Mouse (Mus musculus): ENCODE results near the gene Rnaset2b. TPM values are rescaled to one million over a fixed set of nuclear protein-coding genes. Genes with fewer than 3 reads are reported as not detected.
"Not testable (repeated sequence)": the region's sequence is repeated elsewhere in the genome, so short reads cannot be mapped to it uniquely, and the experiment has no call there.

Gene Rnaset2b
- total RNA-seq (2014; fragmentation: Nextera tagmentation) (96.6 and 106 TPM in 2 replicates), total RNA-seq (2017) (105 and 150 TPM in 2 replicates), polyA plus RNA-seq (2012) (3.6 and 88.1 TPM in 2 replicates)

GRCm38 (mm10) chr17:6970334-6970733 lies at the start of gene Rnaset2b:
Gene Rnaset2b (plus strand): TSS chr17:6970634.
- ATAC-seq (ENCODE audit: extremely low read depth, insufficient number of reproducible peaks, low FRiP score, poor library complexity, severe bottlenecking); H3K9me3 ChIP-seq (replicated peaks); H3K4me1 ChIP-seq (ENCODE audit: insufficient read depth, low read depth, low read length); DNase-seq (ENCODE audit: low spot score); H3K27me3 ChIP-seq (ENCODE audit: insufficient read depth, low read length); H3K4me3 ChIP-seq (ENCODE audit: low read depth, low read length); H3K36me3 ChIP-seq (replicated peaks): not testable (repeated sequence)

GRCm38 (mm10) chr17:6931625-6932024 lies 38.8 kb upstream of the Rnaset2b start:
- not testable (repeated sequence) for ATAC-seq (ENCODE audit: extremely low read depth, insufficient number of reproducible peaks, low FRiP score, poor library complexity, severe bottlenecking); H3K36me3 ChIP-seq (replicated peaks)

GRCm38 (mm10) chr17:6942560-6942959 lies 27.9 kb upstream of the Rnaset2b start:
- not testable (repeated sequence) for H3K27me3 ChIP-seq (ENCODE audit: insufficient read depth, low read length); H3K36me3 ChIP-seq (replicated peaks); H3K9me3 ChIP-seq (replicated peaks); H3K4me3 ChIP-seq (ENCODE audit: low read depth, low read length); H3K4me1 ChIP-seq (ENCODE audit: insufficient read depth, low read depth, low read length); DNase-seq (ENCODE audit: low spot score); ATAC-seq (ENCODE audit: extremely low read depth, insufficient number of reproducible peaks, low FRiP score, poor library complexity, severe bottlenecking)

More at GRCm38 (mm10) chr17:6931625-6932024, 38.8 kb upstream of the Rnaset2b start:
- DNase-seq (ENCODE audit: low spot score); H3K27me3 ChIP-seq (ENCODE audit: insufficient read depth, low read length); H3K4me1 ChIP-seq (ENCODE audit: insufficient read depth, low read depth, low read length); H3K9me3 ChIP-seq (replicated peaks); H3K4me3 ChIP-seq (ENCODE audit: low read depth, low read length): not testable (repeated sequence)

DNA sequence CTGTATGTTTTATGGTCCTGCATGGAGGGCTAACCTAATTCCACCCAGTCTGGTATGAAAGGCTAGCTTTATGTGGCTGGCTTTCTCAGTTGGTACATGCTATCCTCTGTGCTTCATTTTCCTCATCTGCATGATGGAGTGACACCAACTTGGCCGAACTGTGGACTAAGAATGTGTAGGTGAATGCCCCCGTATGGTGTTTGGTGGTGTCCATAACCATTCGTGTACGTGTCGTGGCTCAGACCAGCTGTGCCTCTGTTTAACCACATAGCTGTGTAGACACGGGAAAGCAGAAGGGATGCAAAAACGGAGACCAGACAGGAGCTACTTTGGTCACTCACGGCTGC lies 22.8 kb upstream of the Rnaset2b start:
- not testable (repeated sequence) for DNase-seq (ENCODE audit: low spot score); H3K4me1 ChIP-seq (ENCODE audit: insufficient read depth, low read depth, low read length); H3K27me3 ChIP-seq (ENCODE audit: insufficient read depth, low read length); H3K9me3 ChIP-seq (replicated peaks); ATAC-seq (ENCODE audit: extremely low read depth, insufficient number of reproducible peaks, low FRiP score, poor library complexity, severe bottlenecking); H3K36me3 ChIP-seq (replicated peaks)
- H3K4me3 ChIP-seq (ENCODE audit: low read depth, low read length) = peak overlapping the region; percentile 74

DNA sequence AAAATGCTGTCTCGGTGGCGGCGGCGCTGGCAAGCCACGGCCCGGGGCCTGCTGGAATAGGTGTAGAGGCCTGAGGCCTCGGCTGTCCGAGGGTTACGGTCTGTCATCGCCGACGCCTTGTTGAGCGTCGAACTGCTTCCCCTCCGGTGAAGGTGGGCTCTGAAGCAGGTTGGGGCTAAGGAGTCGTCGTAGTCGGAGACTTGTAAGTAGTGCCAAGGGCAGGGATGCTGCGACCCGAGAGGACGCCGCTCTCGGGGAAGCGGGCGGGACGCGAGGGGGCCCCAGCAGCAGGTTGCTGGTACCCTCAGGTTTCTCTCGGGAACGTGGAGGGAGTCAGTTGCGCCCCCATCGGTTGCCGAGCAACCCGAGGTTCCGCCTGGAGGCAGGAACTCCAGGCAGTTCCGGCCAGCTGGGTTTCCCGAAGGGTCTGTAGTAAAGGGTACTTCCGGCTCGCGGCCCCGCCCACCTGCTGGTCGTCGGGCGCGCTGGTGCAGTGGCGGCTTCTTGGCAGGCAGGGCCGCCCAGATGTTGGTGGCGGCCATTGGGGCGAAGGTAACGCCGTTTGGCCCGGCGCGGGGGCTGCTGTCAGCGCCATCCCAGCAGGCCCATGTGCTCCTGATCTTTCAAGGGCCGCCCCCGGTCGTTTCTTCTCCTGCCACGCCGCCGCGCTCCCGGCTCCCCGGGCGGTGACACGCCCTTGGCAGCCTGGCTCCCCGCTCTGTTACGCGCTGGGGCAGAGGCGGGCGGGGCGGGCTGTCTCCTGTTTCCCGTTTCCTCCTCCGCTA lies 22.3 kb upstream of the Rnaset2b start, which contains the start of gene Rsph3b:
TSS of gene Rsph3b (minus strand) at position 699 of the 785 bp plus-strand sequence.
- not testable (repeated sequence) for H3K4me1 ChIP-seq (ENCODE audit: insufficient read depth, low read depth, low read length); H3K36me3 ChIP-seq (replicated peaks); H3K9me3 ChIP-seq (replicated peaks); H3K27me3 ChIP-seq (ENCODE audit: insufficient read depth, low read length); ATAC-seq (ENCODE audit: extremely low read depth, insufficient number of reproducible peaks, low FRiP score, poor library complexity, severe bottlenecking)
- DNase-seq (ENCODE audit: low spot score) = peak; percentile 44
- H3K4me3 ChIP-seq (ENCODE audit: low read depth, low read length) = peak within 1 kb of the TSS; percentile 74

DNA sequence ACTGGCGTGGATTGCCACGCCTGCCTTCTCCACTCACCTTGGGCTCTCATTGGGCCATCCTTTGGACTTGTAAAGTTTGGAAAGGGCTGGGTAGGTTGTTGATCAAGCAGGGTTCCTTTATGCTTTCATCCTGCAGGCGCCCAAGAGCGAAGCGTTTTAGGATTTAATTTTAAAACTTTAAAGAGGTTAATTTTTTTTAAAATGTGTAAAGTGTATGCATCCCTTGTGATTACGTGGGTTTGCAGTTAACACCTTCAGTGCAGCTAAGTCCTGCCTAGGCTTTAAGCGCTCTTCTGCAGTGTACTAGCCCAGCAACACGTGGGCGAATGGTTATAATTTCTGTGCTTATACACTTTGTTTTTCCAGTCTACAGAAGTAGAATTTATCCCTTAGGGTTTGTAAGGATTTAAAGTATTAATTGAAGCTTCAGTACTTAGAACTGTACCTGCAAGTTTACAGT lies 21.6 kb upstream of the Rnaset2b start:
- H3K36me3 ChIP-seq (replicated peaks); H3K4me1 ChIP-seq (ENCODE audit: insufficient read depth, low read depth, low read length); H3K9me3 ChIP-seq (replicated peaks); H3K27me3 ChIP-seq (ENCODE audit: insufficient read depth, low read length): not testable (repeated sequence)
- DNase-seq (ENCODE audit: low spot score) = peak; percentile 6
- H3K4me3 ChIP-seq (ENCODE audit: low read depth, low read length) = peak overlapping the region; percentile 74
- ATAC-seq (ENCODE audit: extremely low read depth, insufficient number of reproducible peaks, low FRiP score, poor library complexity, severe bottlenecking) = peak; percentile 95

DNA sequence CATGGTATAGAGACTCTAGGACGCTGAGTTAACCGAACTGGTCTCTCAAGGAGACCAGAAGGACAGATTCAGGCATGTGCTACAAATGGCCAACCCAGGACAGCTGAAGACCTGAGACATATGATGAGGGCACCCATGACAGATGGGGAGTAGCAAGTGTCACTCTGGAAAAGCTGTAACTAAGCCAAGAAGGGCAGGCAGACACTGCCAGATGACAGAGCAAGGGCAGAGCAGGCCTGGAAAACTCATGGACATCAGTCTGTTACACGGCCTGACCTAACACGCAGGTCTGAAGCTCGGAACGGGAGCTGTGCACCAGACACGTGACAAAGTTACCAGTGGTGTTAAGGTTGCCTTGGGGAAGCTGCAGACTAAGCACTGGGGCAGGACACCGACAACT lies 11.6 kb upstream of the Rnaset2b start:
- ATAC-seq (ENCODE audit: extremely low read depth, insufficient number of reproducible peaks, low FRiP score, poor library complexity, severe bottlenecking); DNase-seq (ENCODE audit: low spot score): not testable (repeated sequence)

DNA sequence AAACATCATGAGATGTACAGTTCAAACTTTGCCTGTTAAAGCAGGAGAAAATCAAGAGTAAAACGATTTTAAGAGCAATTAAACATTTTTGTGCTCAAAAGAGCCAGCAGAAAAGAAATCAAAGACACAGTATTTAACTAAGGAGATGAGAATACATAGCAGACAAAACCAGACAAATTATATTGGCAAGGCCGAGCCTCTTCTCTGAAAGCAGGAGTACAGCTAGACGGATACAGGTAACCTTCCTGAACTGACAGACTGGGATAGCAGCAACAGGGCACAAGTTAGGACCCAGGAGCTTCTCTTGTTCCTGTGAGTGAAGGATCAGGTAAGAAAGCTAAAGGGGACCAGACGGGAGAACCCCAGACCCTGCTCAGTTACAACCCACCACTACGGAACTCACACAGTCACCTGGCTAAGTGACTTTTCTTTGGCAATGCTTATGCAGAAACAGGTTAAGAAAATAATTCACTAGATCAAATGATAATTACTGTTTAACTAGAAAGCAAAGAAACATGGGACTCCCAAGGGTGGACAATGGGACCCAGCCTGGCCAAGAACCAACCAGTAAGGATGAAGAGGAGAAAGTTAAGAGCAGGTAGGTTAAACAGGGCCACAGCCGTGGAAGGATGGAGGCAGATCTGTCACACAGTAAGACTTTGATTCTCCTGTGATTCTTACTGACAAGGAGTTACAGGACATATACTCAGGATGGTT lies 10.7 kb upstream of the Rnaset2b start:
- DNase-seq (ENCODE audit: low spot score); H3K4me1 ChIP-seq (ENCODE audit: insufficient read depth, low read depth, low read length); H3K36me3 ChIP-seq (replicated peaks); H3K27me3 ChIP-seq (ENCODE audit: insufficient read depth, low read length); ATAC-seq (ENCODE audit: extremely low read depth, insufficient number of reproducible peaks, low FRiP score, poor library complexity, severe bottlenecking); H3K9me3 ChIP-seq (replicated peaks): not testable (repeated sequence)
- H3K4me3 ChIP-seq (ENCODE audit: low read depth, low read length) = peak overlapping the region; percentile 56; the same call in 1 of the 2 replicates

More for the DNA sequence above, 11.6 kb upstream of the Rnaset2b start:
- not testable (repeated sequence) for H3K4me1 ChIP-seq (ENCODE audit: insufficient read depth, low read depth, low read length); H3K36me3 ChIP-seq (replicated peaks); H3K4me3 ChIP-seq (ENCODE audit: low read depth, low read length); H3K9me3 ChIP-seq (replicated peaks); H3K27me3 ChIP-seq (ENCODE audit: insufficient read depth, low read length)

DNA sequence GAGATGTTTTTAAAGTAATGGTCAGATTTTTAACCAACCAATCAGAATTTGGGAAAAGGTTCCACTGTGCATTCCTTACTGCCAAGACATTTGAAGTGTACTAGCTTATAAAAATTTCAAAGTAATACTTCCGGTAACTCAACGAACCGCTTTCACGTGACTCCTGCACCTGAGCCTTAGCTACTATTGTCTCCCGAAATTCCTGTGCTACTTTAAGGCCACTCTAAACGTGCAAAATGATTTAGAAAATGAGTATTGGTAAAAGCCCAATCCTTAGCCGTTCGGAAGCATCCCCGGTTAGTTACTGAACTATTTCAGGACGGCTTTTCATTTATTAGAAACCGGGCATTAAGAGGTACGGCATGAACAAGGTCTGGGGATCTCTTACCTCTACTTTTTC lies 10.1 kb upstream of the Rnaset2b start:
- H3K36me3 ChIP-seq (replicated peaks); H3K4me3 ChIP-seq (ENCODE audit: low read depth, low read length); ATAC-seq (ENCODE audit: extremely low read depth, insufficient number of reproducible peaks, low FRiP score, poor library complexity, severe bottlenecking); H3K27me3 ChIP-seq (ENCODE audit: insufficient read depth, low read length); H3K9me3 ChIP-seq (replicated peaks); H3K4me1 ChIP-seq (ENCODE audit: insufficient read depth, low read depth, low read length); DNase-seq (ENCODE audit: low spot score): not testable (repeated sequence)

DNA sequence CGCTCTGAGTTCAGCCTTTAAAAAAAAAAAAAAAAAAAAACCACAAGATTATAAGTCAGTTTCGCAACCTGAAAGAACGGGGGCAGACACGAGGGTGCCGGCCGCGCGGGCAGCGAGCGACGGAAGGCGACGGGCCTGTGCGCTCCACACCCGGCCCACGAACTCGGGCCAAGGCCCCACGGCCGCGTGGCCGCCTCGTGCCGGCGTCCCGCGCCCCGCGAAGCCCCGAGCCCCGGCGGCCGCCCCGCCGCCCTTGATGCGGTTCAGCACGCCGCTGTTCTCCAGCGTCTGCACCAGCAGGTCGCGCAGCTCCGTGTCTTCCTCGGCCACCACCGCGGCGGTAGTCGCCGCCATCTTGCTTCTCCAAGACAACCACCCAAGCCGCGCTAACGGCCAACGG lies 9.7 kb upstream of the Rnaset2b start, which contains the start of gene Tagap1:
TSS of gene Tagap1 (minus strand) at position 381 of the 400 bp plus-strand sequence.
- not testable (repeated sequence) for H3K36me3 ChIP-seq (replicated peaks); DNase-seq (ENCODE audit: low spot score); ATAC-seq (ENCODE audit: extremely low read depth, insufficient number of reproducible peaks, low FRiP score, poor library complexity, severe bottlenecking); H3K4me1 ChIP-seq (ENCODE audit: insufficient read depth, low read depth, low read length); H3K9me3 ChIP-seq (replicated peaks); H3K27me3 ChIP-seq (ENCODE audit: insufficient read depth, low read length)
- peak within 1 kb of the TSS; percentile 56; the same call in 1 of the 2 replicates for H3K4me3 ChIP-seq (ENCODE audit: low read depth, low read length)

- H3K36me3 ChIP-seq (replicated peaks); H3K9me3 ChIP-seq (replicated peaks); H3K4me3 ChIP-seq (ENCODE audit: low read depth, low read length); DNase-seq (ENCODE audit: low spot score); H3K4me1 ChIP-seq (ENCODE audit: insufficient read depth, low read depth, low read length); H3K27me3 ChIP-seq (ENCODE audit: insufficient read depth, low read length): not testable (repeated sequence)
- peak; percentile 92 for ATAC-seq (ENCODE audit: extremely low read depth, insufficient number of reproducible peaks, low FRiP score, poor library complexity, severe bottlenecking)
Measured at GRCm38 (mm10) chr17:6961181-6962000, 9.0 kb upstream of the Rnaset2b start.
